In genomic region chr17:27774198-27774597, GRCm38 (mm10) we compare ENCODE assay signal across 33 mouse cellular contexts. TPM values are rescaled to one million over a fixed set of nuclear protein-coding genes. Genes with fewer than 3 reads are reported as not detected.
DNase-seq lines count a peak whose midpoint lies in the region; ATAC-seq and TF ChIP-seq lines count a peak whose summit lies in the region.
"Had no signal": no experiment of that assay in that cellular context is flagged by ENCODE, and none has a peak within 500 bp of the region (broad histone marks: within the 10 kb centered on the region; RNA-seq: fewer than 3 reads in every experiment).

No protein-coding gene starts in this region.

- TF ChIP-seq CTCF in left cerebral cortex, adult 2 months (IDR thresholded peaks at IDR 0.05): no peak
- no peak for TF ChIP-seq CTCF in liver, postnatal 0 days (IDR thresholded peaks at IDR 0.05; ENCODE audit: low read depth)

- no peak overlapping the region for H3K27ac ChIP-seq in hindbrain, embryonic 13.5 days
- H3K27ac ChIP-seq in hindbrain, embryonic 11.5 days (ENCODE audit: low read depth, low read length): no peak overlapping the region
- peak overlapping the region; percentile 45 for H3K27ac ChIP-seq in left cerebral cortex, adult 2 months
- no peak overlapping the region for H3K27ac ChIP-seq in liver, postnatal 0 days (ENCODE audit: low read depth)
- H3K27ac ChIP-seq: embryonic facial prominence, embryonic 13.5 days; embryonic facial prominence, embryonic 15.5 days; forebrain, embryonic 10.5 days; forebrain, embryonic 12.5 days had no signal

- ATAC-seq in hindbrain, embryonic 13.5 days (ENCODE audit: low FRiP score): no peak
- ATAC-seq in hindbrain, embryonic 11.5 days (ENCODE audit: low FRiP score): no peak
- no peak for ATAC-seq in liver, postnatal 0 days
- ATAC-seq: activated CD4-positive, CD25-positive, alpha-beta regulatory T cell, adult 4 months; CD4-positive, CD25-positive, alpha-beta regulatory T cell, adult 4 months; forebrain, embryonic 14.5 days; forebrain, embryonic 16.5 days; Patski had no signal

- H3K4me2 ChIP-seq in hindbrain, embryonic 13.5 days: no peak overlapping the region
- H3K4me2 ChIP-seq in hindbrain, embryonic 11.5 days (replicated peaks; ENCODE audit: low read depth, low read length): no peak overlapping the region
- no peak overlapping the region for H3K4me2 ChIP-seq in liver, postnatal 0 days (ENCODE audit: low read depth, low read length)
- H3K4me2 ChIP-seq: embryonic facial prominence, embryonic 13.5 days; embryonic facial prominence, embryonic 15.5 days; forebrain, embryonic 12.5 days had no signal

- intact Hi-C loops in left cerebral cortex, adult 2 months (cut with DNase I): no loop called here

- H3K9me3 ChIP-seq in hindbrain, embryonic 13.5 days: no peaks in the 10 kb centered on the region
- no peaks in the 10 kb centered on the region for H3K9me3 ChIP-seq in hindbrain, embryonic 11.5 days (ENCODE audit: control insufficient read depth, low read length)
- no peaks in the 10 kb centered on the region for H3K9me3 ChIP-seq in liver, postnatal 0 days (ENCODE audit: low read length)
- H3K9me3 ChIP-seq: embryonic facial prominence, embryonic 13.5 days; embryonic facial prominence, embryonic 15.5 days; forebrain, embryonic 10.5 days; forebrain, embryonic 12.5 days had no signal

- H3K4me1 ChIP-seq in hindbrain, embryonic 13.5 days (replicated peaks): no peaks in the 10 kb centered on the region
- no peaks in the 10 kb centered on the region for H3K4me1 ChIP-seq in hindbrain, embryonic 11.5 days (replicated peaks; ENCODE audit: control insufficient read depth, insufficient read depth, low read length)
- H3K4me1 ChIP-seq in liver, postnatal 0 days (ENCODE audit: insufficient read depth): peaks cover 14% of the 10 kb centered on the region; the same call in 1 of the 2 replicates
- H3K4me1 ChIP-seq: forebrain, embryonic 10.5 days; forebrain, embryonic 12.5 days had no signal

- TF ChIP-seq EP300 in liver, postnatal 0 days (IDR thresholded peaks at IDR 0.05; ENCODE audit: low read depth): no peak

- H3K36me3 ChIP-seq in hindbrain, embryonic 13.5 days: peaks cover 19% of the 10 kb centered on the region
- 0 out of 2 replicates have a peak, but pooled peaks cover 2% of the 10 kb centered on the region for H3K36me3 ChIP-seq in hindbrain, embryonic 11.5 days (ENCODE audit: control insufficient read depth, insufficient read depth, low read length)
- H3K36me3 ChIP-seq in liver, postnatal 0 days (replicated peaks; ENCODE audit: insufficient read depth, low read length): peaks cover 24% of the 10 kb centered on the region

- 87% methylated on average over 3 of the region's 3 CpGs for WGBS in hindbrain, embryonic 13.5 days
- WGBS in hindbrain, embryonic 11.5 days: 95% methylated on average over 3 of the region's 3 CpGs
- 84% methylated on average over 3 of the region's 3 CpGs for WGBS in liver, postnatal 0 days (ENCODE audit: insufficient replicate concordance)

- DNase-seq in hindbrain, embryonic 11.5 days (ENCODE audit: low spot score): no peak
- no peak for DNase-seq in left cerebral cortex, adult 2 months (ENCODE audit: extremely low spot score in 1 of 2, low spot score in 2 of 2)
- DNase-seq in left cerebral cortex, adult 8-10 months (ENCODE audit: low spot score in 2 of 2): no peak
- DNase-seq in CD4-positive helper T cell, adult 2 months (ENCODE audit: low read depth, low spot score): peak; percentile 19
- DNase-seq in brain, adult 2 months (ENCODE audit: low read depth, low spot score): peak; percentile 53
- DNase-seq in heart, adult 9 months (ENCODE audit: low spot score in 2 of 2): no peak
- DNase-seq in liver, postnatal 0 days: no peak
- DNase-seq: adrenal gland, adult 8-10 months; adrenal gland, postnatal 14 days; adrenal gland, postnatal 36 days; cerebellum, adult 11 months; cerebellum, adult 18-20 months; cerebellum, adult 8-10 months; cerebellum, adult 9-11 months; cerebellum, postnatal 14 days; cerebellum, postnatal 36 days; embryo, embryonic 11 days had no signal

- H3K27me3 ChIP-seq in hindbrain, embryonic 13.5 days: no peaks in the 10 kb centered on the region
- no peaks in the 10 kb centered on the region for H3K27me3 ChIP-seq in hindbrain, embryonic 11.5 days (ENCODE audit: control insufficient read depth, insufficient read depth, low read length)
- no peaks in the 10 kb centered on the region for H3K27me3 ChIP-seq in liver, postnatal 0 days (ENCODE audit: insufficient read depth, low read length)
- H3K27me3 ChIP-seq: CH12.LX; embryonic facial prominence, embryonic 13.5 days; embryonic facial prominence, embryonic 15.5 days; forebrain, embryonic 12.5 days; Patski had no signal

- H3K4me3 ChIP-seq in hindbrain, embryonic 13.5 days: no peak overlapping the region
- no peak overlapping the region for H3K4me3 ChIP-seq in hindbrain, embryonic 11.5 days (ENCODE audit: low read depth, low read length)
- no peak overlapping the region for H3K4me3 ChIP-seq in left cerebral cortex, adult 2 months
- no peak overlapping the region for H3K4me3 ChIP-seq in liver, postnatal 0 days (ENCODE audit: low read depth, low read length)
- H3K4me3 ChIP-seq: embryonic facial prominence, embryonic 13.5 days; embryonic facial prominence, embryonic 15.5 days; erythroblast, embryonic 14.5 days; forebrain, embryonic 10.5 days; forebrain, embryonic 12.5 days had no signal

- H3K9ac ChIP-seq in hindbrain, embryonic 13.5 days: 0 out of 2 replicates have a peak overlapping the region, but pooled peaks have one; percentile 3
- no peak overlapping the region for H3K9ac ChIP-seq in hindbrain, embryonic 11.5 days (ENCODE audit: low read depth, low read length)
- H3K9ac ChIP-seq in liver, postnatal 0 days (replicated peaks): no peak overlapping the region
- H3K9ac ChIP-seq: embryonic facial prominence, embryonic 13.5 days; embryonic facial prominence, embryonic 15.5 days; forebrain, embryonic 12.5 days had no signal

RNA-seq across cellular contexts. Expression of gene Spdef, which starts 45.4 kb away (rescaled TPM):
- polyA plus RNA-seq in hindbrain, embryonic 13.5 days (2015; fragmentation: Nextera tagmentation; extraction: Ambion mirVana): 0.60 TPM in 2 replicates
- 0.17 TPM in 1 of 2 replicates, not detected in the other for polyA plus RNA-seq in hindbrain, embryonic 11.5 days (2014; fragmentation: Nextera tagmentation; extraction: Ambion mirVana)
- total RNA-seq in left cerebral cortex, adult 2 months (2021): under 1 TPM in 1 of 2 experiments, not detected in 1; 0.48 TPM
- total RNA-seq in left cerebral cortex, adult 8-10 months (2022): 1 to 10 TPM in 1 of 4 experiments, under 1 TPM in 3; 0.35 to 1.4 (median 0.50) TPM
- 0.08 TPM in 1 of 2 replicates, not detected in the other for polyA plus RNA-seq in liver, postnatal 0 days (2015; fragmentation: Nextera tagmentation; extraction: Ambion mirVana)
- total RNA-seq: adrenal gland, postnatal 14 days; CH12.LX; common myeloid progenitor, adult 5-6 weeks; G1E had no signal
- polyA plus RNA-seq: C2C12; CD4-positive, CD25-positive, alpha-beta regulatory T cell, adult 4 months; embryonic facial prominence, embryonic 11.5 days; embryonic facial prominence, embryonic 13.5 days; erythroblast, embryonic 14.5 days; Patski had no signal

RNA-seq across cellular contexts. Expression of gene D17Wsu92e, which starts 46.2 kb away (rescaled TPM):
- 10.0 and 10.1 TPM in 2 replicates for polyA plus RNA-seq in hindbrain, embryonic 13.5 days (2015; fragmentation: Nextera tagmentation; extraction: Ambion mirVana)
- polyA plus RNA-seq in hindbrain, embryonic 11.5 days (2014; fragmentation: Nextera tagmentation; extraction: Ambion mirVana): 10.4 and 10.9 TPM in 2 replicates
- total RNA-seq in left cerebral cortex, adult 2 months (2021): 100 to 1,000 TPM; 219 to 228 TPM
- 100 to 1,000 TPM; 203 to 227 (median 213) TPM for total RNA-seq in left cerebral cortex, adult 8-10 months (2022)
- polyA plus RNA-seq in liver, postnatal 0 days (2015; fragmentation: Nextera tagmentation; extraction: Ambion mirVana): 23.8 and 24.7 TPM in 2 replicates

Comparison
In these comparisons a context has a peak if more than half of its experiments do, and no peak if none do; other contexts are left out.
1. DNase-seq: peak in CD4-positive helper T cell, adult 2 months (single experiment) and brain, adult 2 months (single experiment); none in hindbrain, embryonic 11.5 days (single experiment), left cerebral cortex, adult 2 months (0 of 2), left cerebral cortex, adult 8-10 months (0 of 2), heart, adult 9 months (0 of 2) and liver, postnatal 0 days (single experiment).